ENCODE assay signal across 12 mouse cellular contexts in genomic region chr2:14229149-14229548, GRCm38 (mm10). TPM values are rescaled to one million over a fixed set of nuclear protein-coding genes. Genes with fewer than 3 reads are reported as not detected.
DNase-seq lines count a peak whose midpoint lies in the region; ATAC-seq and TF ChIP-seq lines count a peak whose summit lies in the region.
"Had no signal": no experiment of that assay in that cellular context is flagged by ENCODE, and none has a peak within 500 bp of the region (broad histone marks: within the 10 kb centered on the region; RNA-seq: fewer than 3 reads in every experiment).

Gene Mrc1, plus strand, starts transcription at chr2:14229392.

- H3K9me3 ChIP-seq in heart, embryonic 12.5 days (replicated peaks), result peaks cover 3% of the 10 kb centered on the region; the same call in 1 of the 2 replicates
- H3K9me3 ChIP-seq in hindbrain, embryonic 11.5 days (ENCODE audit: control insufficient read depth, low read length), result no peaks in the 10 kb centered on the region
- H3K9me3 ChIP-seq: midbrain, embryonic 15.5 days; stomach, embryonic 15.5 days had no signal

- peak within 1 kb of the TSS; percentile 46 for H3K4me3 ChIP-seq in lung, adult 2 months (replicated peaks; ENCODE audit: extremely low read depth, low read depth, low read length)
- no peak within 1 kb of the TSS for H3K4me3 ChIP-seq in bone marrow, adult 2 months (replicated peaks; ENCODE audit: control insufficient read depth, low read depth, low read length)
- H3K4me3 ChIP-seq in heart, embryonic 12.5 days, result no peak within 1 kb of the TSS
- no peak within 1 kb of the TSS for H3K4me3 ChIP-seq in hindbrain, embryonic 11.5 days (ENCODE audit: low read depth, low read length)
- H3K4me3 ChIP-seq: midbrain, embryonic 15.5 days; stomach, embryonic 15.5 days had no signal

- no peak for DNase-seq in lung, adult 2 months
- no peak for DNase-seq in lung, postnatal 10 days
- no peak for DNase-seq in testis, postnatal 14 days (ENCODE audit: low spot score)
- no peak for DNase-seq in left cerebral cortex, postnatal 36 days (ENCODE audit: low spot score in 2 of 2)
- no peak for DNase-seq in hindbrain, embryonic 11.5 days (ENCODE audit: low spot score)
- DNase-seq: embryo, embryonic 11 days had no signal

- no peaks in the 10 kb centered on the region for H3K36me3 ChIP-seq in heart, embryonic 12.5 days
- H3K36me3 ChIP-seq in hindbrain, embryonic 11.5 days (ENCODE audit: control insufficient read depth, insufficient read depth, low read length), result no peaks in the 10 kb centered on the region
- H3K36me3 ChIP-seq: midbrain, embryonic 15.5 days; stomach, embryonic 15.5 days had no signal

- no peak within 1 kb of the TSS for H3K9ac ChIP-seq in heart, embryonic 12.5 days
- H3K9ac ChIP-seq in hindbrain, embryonic 11.5 days (ENCODE audit: low read depth, low read length), result no peak within 1 kb of the TSS
- H3K9ac ChIP-seq: midbrain, embryonic 15.5 days; stomach, embryonic 15.5 days had no signal

- no peaks in the 10 kb centered on the region; the same call in none of the 2 replicates for H3K4me1 ChIP-seq in lung, adult 2 months (ENCODE audit: control insufficient read depth, insufficient read depth, low read length)
- H3K4me1 ChIP-seq in bone marrow, adult 2 months (ENCODE audit: control insufficient read depth, insufficient read depth, low read length), result no peaks in the 10 kb centered on the region; the same call in 1 of the 2 replicates
- H3K4me1 ChIP-seq in heart, embryonic 12.5 days (replicated peaks), result peaks cover 14% of the 10 kb centered on the region
- no peaks in the 10 kb centered on the region for H3K4me1 ChIP-seq in hindbrain, embryonic 11.5 days (replicated peaks; ENCODE audit: control insufficient read depth, insufficient read depth, low read length)
- H3K4me1 ChIP-seq: midbrain, embryonic 15.5 days; stomach, embryonic 15.5 days had no signal

- peak within 1 kb of the TSS; percentile 60 for H3K27ac ChIP-seq in bone marrow, adult 2 months (ENCODE audit: control insufficient read depth, insufficient read depth, low read depth, low read length, poor library complexity)
- no peak within 1 kb of the TSS for H3K27ac ChIP-seq in heart, embryonic 12.5 days (ENCODE audit: poor library complexity, severe bottlenecking)
- H3K27ac ChIP-seq in hindbrain, embryonic 11.5 days (ENCODE audit: low read depth, low read length), result no peak within 1 kb of the TSS
- H3K27ac ChIP-seq: midbrain, embryonic 15.5 days; stomach, embryonic 15.5 days had no signal

- intact Hi-C loops in left cerebral cortex, postnatal 36 days (cut with DNase I), result no loop called here

- 0 out of 2 replicates have a peak, but pooled peaks have one; percentile 11 for ATAC-seq in heart, embryonic 12.5 days (ENCODE audit: insufficient number of reproducible peaks, low FRiP score)
- ATAC-seq in megakaryocyte, adult 5-6 weeks (ENCODE audit: poor library complexity, severe bottlenecking), result peak; percentile 36
- ATAC-seq in hindbrain, embryonic 11.5 days (ENCODE audit: low FRiP score), result no peak
- ATAC-seq: inflammation-experienced regulatory T-cells, adult 6 months; midbrain, embryonic 15.5 days had no signal

- 38% methylated on average over 3 of the region's 3 CpGs for WGBS in lung, adult 2 months
- 13% methylated on average over 3 of the region's 3 CpGs for WGBS in bone marrow, adult 2 months
- WGBS in heart, embryonic 12.5 days, result 45% methylated on average over 3 of the region's 3 CpGs
- WGBS in hindbrain, embryonic 11.5 days, result 56% methylated on average over 3 of the region's 3 CpGs

- no peak within 1 kb of the TSS for H3K4me2 ChIP-seq in heart, embryonic 12.5 days
- no peak within 1 kb of the TSS for H3K4me2 ChIP-seq in hindbrain, embryonic 11.5 days (replicated peaks; ENCODE audit: low read depth, low read length)
- H3K4me2 ChIP-seq: midbrain, embryonic 15.5 days; stomach, embryonic 15.5 days had no signal

- TF ChIP-seq POLR2A in lung, adult 2 months (IDR thresholded peaks at IDR 0.05; ENCODE audit: borderline replicate concordance, extremely low read depth, low read depth, low read length), result no peak
- TF ChIP-seq POLR2A in bone marrow, adult 2 months (IDR thresholded peaks at IDR 0.05; ENCODE audit: borderline replicate concordance, control insufficient read depth, low read depth, low read length), result no peak

- H3K27me3 ChIP-seq in heart, embryonic 12.5 days (replicated peaks), result no peaks in the 10 kb centered on the region
- no peaks in the 10 kb centered on the region for H3K27me3 ChIP-seq in hindbrain, embryonic 11.5 days (ENCODE audit: control insufficient read depth, insufficient read depth, low read length)
- H3K27me3 ChIP-seq: midbrain, embryonic 15.5 days; stomach, embryonic 15.5 days had no signal

- TF ChIP-seq CTCF in lung, adult 2 months (IDR thresholded peaks at IDR 0.05; ENCODE audit: insufficient read depth, low read length), result no peak
- TF ChIP-seq CTCF in bone marrow, adult 2 months (IDR thresholded peaks at IDR 0.05; ENCODE audit: control insufficient read depth, insufficient read depth, low read length), result no peak

RNA-seq across cellular contexts. Expression of gene Mrc1, which starts in this region (rescaled TPM):
- polyA plus RNA-seq in lung, adult 2 months (2012; rRNA removed), result 5.0 and 9.6 TPM in 2 replicates
- 7.9 and 13.4 TPM in 2 replicates for polyA plus RNA-seq in bone marrow, adult 2 months (2011; ENCODE audit: insufficient read depth, insufficient read length, low replicate concordance, missing spikeins)
- polyA plus RNA-seq in heart, embryonic 12.5 days (2016; fragmentation: Nextera tagmentation; extraction: Ambion mirVana), result 3.0 and 3.3 TPM in 2 replicates
- total RNA-seq in megakaryocyte, adult 5-6 weeks (2015), result 5.9 and 8.7 TPM in 2 replicates
- 10.3 and 11.3 TPM in 2 replicates for total RNA-seq in megakaryocyte, adult 5-6 weeks (2017)
- total RNA-seq in left cerebral cortex, postnatal 36 days (2021), result 1 to 10 TPM; 3.5 to 6.5 TPM
- 5.7 and 6.9 TPM in 2 replicates for polyA plus RNA-seq in hindbrain, embryonic 11.5 days (2014; fragmentation: Nextera tagmentation; extraction: Ambion mirVana)
